Mouse (Mus musculus): ENCODE data around the gene Nags.

GRCm38 (mm10) chr11:102096887-102097391 is 48.4 kb upstream of the Nags start:
- TF ChIP-seq CTCF (IDR thresholded peaks at IDR 0.05; ENCODE audit: low read depth) = peak; percentile 90
- no peak for TF ChIP-seq EP300 (IDR thresholded peaks at IDR 0.05; ENCODE audit: low read depth)
